Mouse (Mus musculus) heart, postnatal 36 days (tissue): ENCODE measurements around the gene Klk1b4. TPM values are rescaled to one million over a fixed set of nuclear protein-coding genes. Genes with fewer than 3 reads are reported as not detected.
"Not testable (repeated sequence)": the region's sequence is repeated elsewhere in the genome, so short reads cannot be mapped to it uniquely, and the experiment has no call there.

Experiments
- DNase-seq, 2 experiments: peaks; one replicate each; pipeline ENCODE4 v3.0.0; 2021 to 2022
- intact Hi-C: fragments of 180-260 bp; cut with DNase I; formaldehyde crosslinking; loops from one replicate; pipeline ENCODE4 v1.15.1; 2025
- total RNA-seq, 2 experiments: library from RNA; stranded (reverse); gene quantifications; 2 replicates each; pipeline ENCODE4 v1.2.3; 2021

Gene Klk1b4
- total RNA-seq, 2 experiments from 2014 or later, result not detected

GRCm38 (mm10) chr7:44249248-44249647, 42.0 kb downstream of the Klk1b4 start:
- DNase-seq, result no peak
- intact Hi-C loops, result loop anchor here (5.0 to 10.0 kb wide), 4 partner anchors 223 to 1686 kb away; partner anchors contain the start of genes Cldnd2, Etfb, Gm45233 and Nr1h2

- intact Hi-C loops, DNase-seq: not testable (repeated sequence)
Observed at GRCm38 (mm10) chr7:44250732-44251275, 43.6 kb downstream of the Klk1b4 start.

- DNase-seq, result no peak
Observed at GRCm38 (mm10) chr7:44253023-44253616, 45.9 kb downstream of the Klk1b4 start.

GRCm38 (mm10) chr7:44254930-44255329, 47.7 kb downstream of the Klk1b4 start:
- DNase-seq, result no peak
- intact Hi-C loops, result no loop called here

More at GRCm38 (mm10) chr7:44253023-44253616, 45.9 kb downstream of the Klk1b4 start:
- intact Hi-C loops, result no loop called here

- DNase-seq, result no peak
- intact Hi-C loops, result no loop called here
Observed at GRCm38 (mm10) chr7:44257278-44257677, 50.0 kb downstream of the Klk1b4 start, which contains the start of gene Acp4. TSS of gene Acp4 (minus strand) at chr7:44257378.

- no peak for DNase-seq
- intact Hi-C loops, result loop anchor here (5.0 kb wide), 2 partner anchors 47 to 292 kb away; partner anchors contain the start of genes Clec11a and Nr1h2
Observed at GRCm38 (mm10) chr7:44260410-44260809, 53.2 kb downstream of the Klk1b4 start.

GRCm38 (mm10) chr7:44261147-44261546, 53.9 kb downstream of the Klk1b4 start, which contains the start of gene Gm15517:
TSS of gene Gm15517 (plus strand) at chr7:44261447.
- DNase-seq, result no peak
- intact Hi-C loops, result loop anchor here (5.0 kb wide), 2 partner anchors 46 to 291 kb away; partner anchors contain the start of genes Clec11a and Nr1h2

Other genes starting within 250 kb of the Klk1b4 start
- not detected for gene Klk1b1, start 240.7 kb upstream of the Klk1b4 start, total RNA-seq
- gene Klk1b9, start 231.4 kb upstream of the Klk1b4 start, total RNA-seq, result not detected
- gene Klk1b11, start 211.6 kb upstream of the Klk1b4 start, total RNA-seq, result not detected
- gene Klk1b26, start 195.3 kb upstream of the Klk1b4 start, total RNA-seq, result under 1 TPM; 0.38 to 0.72 TPM
- not detected for gene Klk1b27, start 155.1 kb upstream of the Klk1b4 start, total RNA-seq
- gene Klk1b21, start 105.1 kb upstream of the Klk1b4 start, total RNA-seq, result not detected
- not detected for gene Klk1b22, start 94.8 kb upstream of the Klk1b4 start, total RNA-seq
- not detected for gene Klk1b16, start 70.7 kb upstream of the Klk1b4 start, total RNA-seq
- not detected for gene Klk1b24, start 19.2 kb upstream of the Klk1b4 start, total RNA-seq
- gene Klk1b3, start 9.2 kb upstream of the Klk1b4 start, total RNA-seq, result not detected
- not detected for gene Klk1b5, start 8.5 kb downstream of the Klk1b4 start, total RNA-seq
- gene Klk1, start 17.9 kb downstream of the Klk1b4 start, total RNA-seq, result under 1 TPM in 1 of 2 experiments, not detected in 1; 0.33 TPM
- not detected for gene Gm36864, start 28.7 kb downstream of the Klk1b4 start, total RNA-seq
- under 1 TPM; 0.58 to 0.70 TPM for gene 1700028J19Rik, start 39.3 kb downstream of the Klk1b4 start, total RNA-seq
- 10 to 100 TPM; 11.2 to 19.7 TPM for gene 2410002F23Rik, start 39.3 kb downstream of the Klk1b4 start, total RNA-seq
- gene Acp4, start 49.9 kb downstream of the Klk1b4 start, total RNA-seq, result not detected
- not detected for gene Gm15517, start 54.0 kb downstream of the Klk1b4 start, total RNA-seq
- under 1 TPM; 0.75 to 0.84 TPM for gene Clec11a, start 99.5 kb downstream of the Klk1b4 start, total RNA-seq
- gene Shank1, start 102.8 kb downstream of the Klk1b4 start, total RNA-seq, result 1 to 10 TPM in 1 of 2 experiments, under 1 TPM in 1; 1.00 to 1.5 TPM
- 1 to 10 TPM; 1.7 to 3.4 TPM for gene Syt3, start 176.7 kb downstream of the Klk1b4 start, total RNA-seq
- gene 1700008O03Rik, start 178.4 kb downstream of the Klk1b4 start, total RNA-seq, result under 1 TPM in 1 of 2 experiments, not detected in 1; 0.68 TPM
- 10 to 100 TPM; 20.5 to 21.6 TPM for gene Lrrc4b, start 221.6 kb downstream of the Klk1b4 start, total RNA-seq